Mouse (Mus musculus): ENCODE measurements around the gene Dnase1. TPM values are rescaled to one million over a fixed set of nuclear protein-coding genes. Genes with fewer than 3 reads are reported as not detected.
A peak's percentile ranks its signal among the peaks of the same experiment; 100 is the strongest.
"Not testable (repeated sequence)": the region's sequence is repeated elsewhere in the genome, so short reads cannot be mapped to it uniquely, and the experiment has no call there.

Dnase1 gene
- 1 to 10 TPM in 1 of 2 experiments, not detected in 1; 1.5 TPM for total RNA-seq (2021)
- long read RNA-seq, experiment 1 = 0 reads
- long read RNA-seq, experiment 2, partial matches to known transcripts = 0 of 1 reads
- long read RNA-seq, experiment 2, other reads (novel, unspliced or antisense) = 1 of 1 reads

DNA sequence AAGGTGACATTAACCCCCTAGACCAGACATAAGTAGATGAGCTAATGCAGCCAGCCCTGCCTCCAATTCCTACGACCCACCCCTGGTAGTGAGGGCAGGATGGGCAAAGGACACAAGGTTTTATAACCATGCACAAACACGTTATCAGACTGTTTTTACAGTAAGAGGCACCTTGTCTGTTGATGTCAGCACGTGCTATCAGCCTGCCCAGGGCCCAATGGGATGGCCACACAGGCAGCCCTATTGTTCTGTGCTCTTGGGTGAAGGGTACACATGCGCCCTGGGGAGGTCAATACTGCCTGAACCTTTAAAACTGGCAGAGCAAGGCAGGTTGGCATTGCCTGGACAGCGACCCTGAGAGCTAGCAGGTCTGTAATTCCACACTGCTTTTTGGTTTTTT lies at the start of gene Dnase1:
Gene Dnase1, plus strand, starts transcription at position 136 of the 400 bp plus-strand sequence.
- no peak for DNase-seq (ENCODE audit: low spot score in 2 of 2)

DNA sequence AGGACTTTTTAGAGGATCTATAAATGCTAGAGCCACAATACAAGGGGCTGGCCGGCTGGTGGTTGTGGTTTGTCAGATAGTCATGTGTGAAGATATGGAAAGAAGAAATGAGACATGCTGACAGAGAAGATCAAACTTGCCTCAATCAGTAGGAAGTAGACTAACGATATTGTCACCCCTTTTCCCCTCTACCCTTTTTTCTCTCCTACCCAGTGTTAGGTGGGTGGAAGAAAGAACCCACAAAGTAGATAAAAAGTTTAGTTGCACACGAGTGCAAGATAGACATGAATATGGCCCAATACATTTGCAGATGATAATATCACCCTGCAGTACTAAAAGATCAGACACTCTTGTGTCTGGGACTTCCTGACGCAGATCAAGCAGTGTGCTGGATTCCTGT lies 48.3 kb upstream of the Dnase1 start:
- DNase-seq (ENCODE audit: low spot score in 2 of 2) = no peak

DNA sequence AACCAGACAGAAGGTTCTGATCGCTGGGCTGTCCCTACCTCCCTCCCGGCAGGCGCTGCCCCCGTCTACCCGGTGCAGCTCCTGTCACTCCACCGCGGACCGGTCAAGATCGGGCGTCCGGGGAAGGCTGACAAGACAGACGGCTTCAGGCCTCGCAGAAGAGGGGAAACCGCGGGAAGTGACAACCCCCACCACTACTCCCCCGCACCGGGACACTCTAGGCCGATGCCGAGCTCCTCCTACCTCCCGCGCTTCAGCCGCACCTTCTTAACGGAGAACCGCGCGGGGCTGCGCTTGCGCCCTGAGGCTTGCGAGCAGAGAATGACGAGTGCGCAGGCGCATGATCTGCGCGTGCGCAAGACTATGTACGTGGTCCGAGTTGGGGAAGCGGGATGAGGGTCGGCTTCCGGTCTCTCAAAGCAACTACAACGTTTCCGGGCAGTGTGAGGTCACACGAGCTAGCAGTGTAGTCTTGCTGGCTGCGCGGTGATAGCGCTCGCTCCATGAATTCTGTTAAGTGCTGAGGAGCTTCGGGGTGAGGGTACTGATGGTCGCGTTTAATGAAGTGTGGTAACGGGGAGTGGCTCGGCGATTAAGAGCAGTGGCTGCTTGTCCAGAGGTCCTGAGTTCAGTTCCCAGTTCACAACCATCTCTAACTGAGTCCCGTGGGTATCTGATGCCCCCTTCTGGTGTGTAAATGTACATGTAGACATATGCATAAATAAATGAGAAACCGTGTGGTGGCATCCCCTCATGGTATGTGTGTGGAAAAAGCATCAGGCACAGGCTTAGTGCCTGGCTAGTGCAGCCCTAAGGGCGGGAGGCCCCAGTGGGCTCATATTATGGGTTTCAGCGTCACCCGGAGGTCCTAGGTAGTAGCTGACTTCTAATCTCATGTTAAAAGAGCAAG lies 33.0 kb upstream of the Dnase1 start, which contains the start of gene Slx4:
Gene Slx4, minus strand, starts transcription at position 282 of the 910 bp plus-strand sequence.
- peak; percentile 93 to 94 for DNase-seq (ENCODE audit: low spot score in 2 of 2)

DNA sequence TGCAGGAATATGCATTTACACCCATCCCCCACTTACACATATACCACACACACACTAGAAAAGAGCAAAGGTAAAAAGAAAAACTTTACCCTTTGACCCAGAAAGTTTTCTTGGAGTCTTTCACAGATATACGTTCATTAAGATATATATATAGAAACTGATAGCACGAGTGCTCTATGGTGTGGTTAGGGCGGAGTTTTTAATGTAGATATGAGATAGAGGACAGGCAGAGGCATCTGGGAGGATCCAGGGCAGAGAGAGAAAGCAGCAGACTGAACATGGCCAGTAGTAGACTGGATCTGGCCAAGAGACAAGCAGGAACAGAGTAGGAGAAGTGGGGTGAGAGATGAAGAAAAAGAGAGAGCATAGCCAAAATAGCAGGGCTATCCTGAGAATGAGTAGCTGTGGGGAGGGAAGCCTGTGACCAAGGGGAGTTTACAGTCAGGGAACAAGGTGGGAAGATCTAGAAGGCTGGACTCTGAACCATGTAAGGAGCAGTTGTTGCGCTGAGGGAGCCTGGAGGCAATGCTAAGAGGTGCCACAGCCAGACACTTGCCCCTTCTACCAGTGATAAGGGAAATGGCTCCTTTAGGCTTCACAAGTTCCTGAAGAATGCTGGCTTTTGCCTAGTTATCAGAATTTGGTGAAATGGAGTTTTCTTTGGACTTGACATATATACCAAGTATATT lies 23.7 kb upstream of the Dnase1 start:
- DNase-seq (ENCODE audit: low spot score in 2 of 2) = no peak

DNA sequence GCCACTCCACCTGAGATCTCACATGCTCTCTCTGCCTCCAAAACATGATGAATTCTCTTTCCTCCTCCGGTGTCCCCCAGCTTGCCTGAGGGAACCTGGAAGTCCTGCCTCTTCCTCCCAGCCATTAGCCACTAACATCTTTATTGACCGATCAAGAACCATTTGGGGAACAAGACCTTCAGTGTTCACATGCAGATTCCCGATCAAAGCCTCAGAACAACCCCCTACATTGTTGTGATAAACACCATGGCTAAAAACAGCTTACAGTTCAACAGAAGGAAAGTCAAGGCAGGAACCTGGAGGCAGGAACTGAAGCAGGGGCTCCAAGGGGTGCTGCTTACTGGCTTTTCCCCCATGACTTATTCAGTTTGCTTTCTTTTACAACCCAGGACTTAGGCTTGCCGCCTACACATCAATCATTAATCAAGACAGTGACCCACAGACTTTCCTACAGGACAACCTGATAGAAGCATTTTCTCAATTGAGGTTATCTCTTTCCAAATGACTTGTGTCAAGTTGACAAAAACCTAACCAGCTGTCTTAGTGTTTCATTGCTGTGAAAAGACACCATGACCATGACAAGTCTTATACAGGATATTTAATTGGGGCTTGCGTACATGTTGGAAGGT lies 22.6 kb upstream of the Dnase1 start:
- DNase-seq (ENCODE audit: low spot score in 2 of 2) = no peak

DNA sequence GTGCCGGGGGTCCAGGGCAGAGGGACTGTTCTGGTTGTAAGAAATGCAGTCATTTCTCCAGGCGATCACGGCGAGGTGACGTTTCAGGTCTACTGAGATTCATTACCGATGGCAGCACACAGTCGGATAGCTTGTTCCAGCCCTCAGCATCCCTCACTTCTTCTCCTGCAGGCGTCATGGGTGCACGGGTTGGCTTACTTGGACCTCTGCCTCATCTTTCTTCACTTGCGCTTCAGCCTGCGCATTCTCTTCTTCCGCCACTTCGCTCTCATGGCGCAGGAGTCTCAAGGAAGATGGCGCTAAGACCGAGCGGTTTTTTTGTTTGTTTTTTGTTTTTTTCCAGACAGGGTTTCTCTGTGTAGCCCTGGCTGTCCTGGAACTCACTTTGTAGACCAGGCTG lies 20.0 kb upstream of the Dnase1 start:
- DNase-seq (ENCODE audit: low spot score in 2 of 2) = not testable (repeated sequence)

DNA sequence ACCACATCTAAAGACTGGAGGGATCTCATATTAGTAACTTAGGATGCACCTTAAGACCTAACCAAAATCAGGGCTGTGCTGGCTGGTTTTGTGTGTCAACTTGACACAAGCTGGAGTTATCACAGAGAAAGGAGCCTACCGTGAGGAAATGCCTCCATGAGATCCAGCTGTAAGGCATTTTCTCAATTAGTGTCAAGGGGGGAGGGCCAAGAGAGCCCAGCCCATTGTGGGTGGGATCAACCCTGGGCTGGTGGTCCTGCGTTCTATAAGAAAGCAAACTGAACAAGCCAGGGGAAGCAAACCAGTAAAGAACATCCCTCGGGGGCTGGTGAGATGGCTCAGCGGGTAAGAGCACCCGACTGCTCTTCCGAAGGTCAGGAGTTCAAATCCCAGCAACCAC lies 19.3 kb upstream of the Dnase1 start:
- DNase-seq (ENCODE audit: low spot score in 2 of 2) = not testable (repeated sequence)

DNA sequence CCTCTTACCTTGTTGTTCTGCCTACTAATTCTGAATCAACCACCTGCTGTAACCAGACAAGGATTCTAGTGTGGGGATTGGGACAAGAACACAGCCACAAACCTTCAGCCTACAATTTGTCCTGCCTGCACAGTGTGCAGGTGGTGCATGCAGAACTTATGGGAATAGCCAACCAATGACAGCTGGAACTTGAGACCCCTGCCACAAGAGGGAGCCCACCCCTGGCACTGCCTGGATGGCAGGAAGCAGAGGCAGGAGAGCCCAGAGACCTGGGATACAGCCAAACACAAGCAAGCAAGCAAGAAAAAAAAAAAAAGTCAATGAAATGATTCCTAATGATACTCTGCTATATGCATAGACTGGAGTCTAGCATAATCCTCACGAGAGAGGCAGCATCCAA lies 15.5 kb upstream of the Dnase1 start:
- no peak for DNase-seq (ENCODE audit: low spot score in 2 of 2)

DNA sequence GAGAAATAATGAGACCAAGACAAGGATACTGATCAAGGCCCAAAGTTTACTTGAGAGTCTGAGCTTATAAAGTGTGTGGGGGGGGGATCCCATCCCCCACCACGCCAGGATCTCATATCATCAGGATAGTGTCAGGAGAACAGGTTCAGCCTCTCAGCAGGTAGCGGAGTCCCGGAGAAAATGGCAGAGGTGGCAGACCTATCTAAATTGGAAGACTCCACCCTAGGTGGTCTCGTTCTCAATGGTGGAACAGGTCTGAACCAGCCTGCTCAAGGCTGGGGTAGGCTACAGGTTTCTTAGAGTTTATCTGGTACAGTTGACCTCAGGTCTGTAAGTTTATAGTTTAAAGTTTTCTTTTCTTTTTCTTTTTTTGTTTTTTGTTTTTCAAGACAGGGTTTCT lies 14.0 kb upstream of the Dnase1 start:
- no peak for DNase-seq (ENCODE audit: low spot score in 2 of 2)

DNA sequence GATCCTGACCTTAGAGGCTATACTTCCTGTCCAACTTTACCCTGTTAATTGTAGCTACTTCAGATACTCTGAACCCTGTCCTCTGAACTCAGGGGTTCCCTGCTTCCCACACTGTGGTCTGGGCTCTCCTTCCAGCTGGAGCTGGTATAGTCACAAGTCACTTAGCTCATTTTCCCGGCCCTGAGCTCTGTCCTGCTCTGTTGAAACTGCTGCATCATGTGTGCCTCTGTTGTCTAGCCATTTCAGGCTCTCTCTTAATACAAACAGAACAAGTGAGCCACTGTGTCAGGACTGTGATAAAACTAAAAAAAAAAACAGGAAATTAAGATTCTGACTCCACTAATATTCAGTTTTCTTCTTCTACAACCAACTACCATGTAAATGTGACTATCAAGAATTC lies 10.1 kb upstream of the Dnase1 start:
- DNase-seq (ENCODE audit: low spot score in 2 of 2) = no peak

DNA sequence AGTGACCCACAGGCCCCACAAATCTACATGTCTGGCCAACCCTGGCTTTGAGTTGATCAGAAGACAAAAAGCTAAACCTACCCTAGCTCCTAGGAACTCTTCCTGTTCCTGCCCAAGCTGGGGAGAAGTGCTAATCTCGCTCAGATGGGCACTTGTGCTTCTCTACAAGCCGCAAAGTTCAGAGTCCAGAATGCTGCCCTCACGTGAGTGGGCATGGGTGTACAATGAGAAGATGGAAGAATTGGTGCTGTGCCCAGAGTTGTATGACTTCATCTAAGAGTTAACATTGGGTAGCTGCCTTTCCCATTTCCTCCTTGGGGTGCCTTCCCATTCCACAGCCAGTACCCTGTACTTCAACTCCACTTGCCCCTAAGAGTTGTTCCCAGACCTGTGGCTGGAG lies 9.5 kb upstream of the Dnase1 start:
- DNase-seq (ENCODE audit: low spot score in 2 of 2) = no peak

DNA sequence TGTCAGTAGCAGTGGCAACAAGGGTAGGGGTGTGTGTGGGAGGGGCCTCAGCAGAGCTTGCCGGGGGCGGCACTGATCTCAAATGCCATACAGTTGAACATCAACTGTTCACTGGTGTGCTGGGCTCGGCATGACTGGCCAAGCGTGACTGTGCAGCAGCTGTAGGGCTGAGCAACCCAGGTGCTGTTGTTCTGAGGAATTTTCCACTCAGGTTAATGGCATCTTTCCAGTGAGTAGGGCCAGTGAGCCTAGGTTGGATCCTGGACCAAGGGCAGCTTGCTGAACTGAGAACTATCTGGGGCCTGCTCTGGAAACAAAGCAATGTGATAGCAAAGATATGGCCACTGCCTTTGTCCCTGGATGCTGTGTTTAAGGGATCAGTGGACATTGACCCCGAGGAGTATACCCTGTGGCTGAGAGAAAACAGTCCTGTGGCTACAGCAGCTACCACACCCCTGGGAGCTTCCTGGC lies 7.3 kb upstream of the Dnase1 start:
- DNase-seq (ENCODE audit: low spot score in 2 of 2) = no peak

DNA sequence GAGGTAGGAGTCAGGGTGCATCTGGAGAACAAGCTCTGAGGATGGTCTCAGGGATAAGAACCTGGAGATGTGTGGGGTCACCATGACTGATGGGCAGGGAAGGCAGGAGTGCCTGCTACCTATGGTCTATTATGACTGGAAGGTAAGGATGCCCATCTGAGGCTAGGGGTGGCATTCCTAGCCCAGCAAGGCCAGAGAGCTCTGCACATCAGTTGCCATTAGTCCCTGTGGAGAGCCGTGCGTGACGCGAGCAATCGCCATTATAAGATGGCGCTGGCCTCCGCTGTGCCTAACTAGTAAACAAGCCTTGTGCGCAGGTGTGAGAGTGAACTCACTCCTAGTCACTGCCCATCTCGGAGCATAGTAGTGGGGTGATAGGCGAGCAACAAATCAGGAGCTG lies 6.2 kb upstream of the Dnase1 start:
- no peak for DNase-seq (ENCODE audit: low spot score in 2 of 2)

DNA sequence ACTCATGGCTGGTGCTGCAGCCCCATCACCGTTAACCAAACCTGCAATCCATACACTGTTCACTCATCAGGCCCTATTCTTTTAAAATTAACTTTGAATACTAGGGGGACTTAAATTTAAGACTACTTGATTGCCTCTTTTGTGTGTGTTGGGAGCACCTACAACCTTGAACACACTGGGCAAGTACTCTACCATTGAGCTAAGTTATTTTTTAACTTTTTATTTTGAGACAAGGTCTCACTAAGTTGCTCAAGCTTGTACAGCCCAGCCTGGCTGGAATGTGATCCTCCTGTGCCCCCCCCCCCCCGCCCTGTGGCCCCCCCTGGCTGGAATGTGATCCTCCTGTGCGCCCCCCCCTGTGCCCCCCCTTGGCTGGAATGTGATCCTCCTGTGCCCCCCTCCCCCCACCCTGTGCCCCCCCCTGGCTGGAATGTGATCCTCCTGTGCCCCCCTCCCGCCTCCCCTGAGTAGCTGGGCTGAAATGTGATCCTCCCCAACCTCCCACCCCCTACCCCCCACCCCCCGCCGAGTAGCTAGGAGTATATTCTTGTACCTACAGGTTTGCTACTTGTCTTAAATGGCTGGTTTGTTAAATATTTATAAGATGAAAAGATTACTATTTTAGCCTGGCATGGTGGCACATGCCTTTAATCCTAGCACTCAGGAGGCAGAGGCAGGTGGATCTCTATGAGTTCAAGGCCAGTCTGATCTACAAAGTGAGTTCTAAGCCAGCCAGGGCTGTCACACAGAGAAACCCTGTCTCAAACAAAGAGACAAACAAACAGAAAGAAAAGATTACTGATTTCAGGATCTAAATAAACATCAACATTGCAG lies 5.1 kb upstream of the Dnase1 start:
- DNase-seq (ENCODE audit: low spot score in 2 of 2) = no peak

DNA sequence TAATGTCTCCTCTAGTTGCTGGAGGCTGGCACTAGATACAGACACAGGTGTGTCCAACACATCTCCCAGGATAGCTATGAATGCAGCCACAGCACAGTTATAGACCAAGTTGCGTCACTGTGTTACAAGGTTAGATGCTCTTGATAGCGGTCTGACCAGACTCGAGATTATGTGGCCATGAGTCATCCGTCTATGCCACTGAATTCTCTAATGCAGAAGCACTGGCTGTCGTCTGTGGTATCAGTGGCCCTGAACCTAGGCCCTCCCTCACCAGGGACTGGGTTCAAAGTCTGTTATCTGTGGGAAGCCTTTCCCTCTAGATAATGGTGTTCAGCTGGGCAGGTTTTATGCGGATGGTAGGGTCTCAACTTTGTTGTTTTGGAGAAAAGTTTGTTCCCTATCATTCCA lies 4.4 kb upstream of the Dnase1 start:
- DNase-seq (ENCODE audit: low spot score in 2 of 2) = peak in 1 of 2 experiments; percentile 31

DNA sequence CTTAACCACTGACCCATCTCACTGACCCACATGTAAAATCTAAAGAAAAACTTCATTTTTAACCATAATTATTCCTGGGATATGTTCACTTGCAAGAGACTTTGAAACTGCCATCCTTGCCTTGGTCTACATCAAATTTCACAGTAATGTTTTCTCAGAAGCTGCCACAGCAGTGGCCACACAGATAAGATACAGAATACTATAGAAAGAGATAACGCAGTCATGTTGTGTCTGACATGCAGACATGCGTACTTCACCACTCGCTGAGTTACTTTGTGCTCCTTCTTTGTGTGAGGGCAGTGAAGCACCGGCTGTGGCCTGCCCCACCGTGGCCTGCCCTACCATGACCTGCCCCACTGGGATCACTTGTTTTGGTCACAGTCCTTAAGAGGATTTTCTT lies 2.8 kb upstream of the Dnase1 start:
- no peak for DNase-seq (ENCODE audit: low spot score in 2 of 2)

DNA sequence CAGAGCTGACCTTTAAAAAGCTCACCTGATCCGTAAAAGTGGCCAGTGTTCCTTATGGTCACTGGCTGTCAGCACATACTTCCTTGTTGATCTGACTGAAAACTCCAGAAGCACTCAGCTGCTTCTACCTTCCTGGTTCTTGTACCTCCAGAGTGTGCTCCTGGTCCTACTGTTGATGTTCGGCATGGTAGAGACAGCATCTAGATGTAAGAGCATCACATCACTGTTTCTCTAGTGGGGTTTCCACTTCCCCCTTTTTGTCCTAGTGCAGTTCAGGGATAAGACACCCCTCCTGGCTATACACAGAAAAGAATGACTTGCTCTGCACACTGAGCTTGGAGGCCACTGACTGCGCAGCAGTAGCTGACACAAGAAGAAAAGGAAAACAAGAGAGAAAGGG lies 2.3 kb upstream of the Dnase1 start:
- DNase-seq (ENCODE audit: low spot score in 2 of 2) = no peak

DNA sequence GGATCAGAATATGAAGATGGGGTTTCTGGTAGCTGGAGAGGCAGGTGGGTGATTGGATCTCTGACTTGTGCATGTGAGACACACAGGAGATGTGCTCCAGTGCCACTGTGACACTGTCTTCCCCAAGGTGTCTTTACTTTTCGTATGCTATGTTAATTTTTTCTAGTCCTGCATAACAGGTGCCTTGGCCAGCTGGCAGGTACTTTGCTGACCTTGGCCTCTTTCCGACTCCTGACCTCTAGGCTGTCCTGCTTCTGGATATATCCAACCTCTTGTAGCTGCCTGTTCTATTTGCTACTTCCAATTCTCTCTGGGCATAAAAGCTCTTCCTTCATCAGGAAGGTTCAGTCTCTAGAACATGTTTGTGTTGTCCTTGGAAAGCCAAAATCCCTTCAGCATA lies 1.2 kb upstream of the Dnase1 start:
- DNase-seq (ENCODE audit: low spot score in 2 of 2) = no peak

DNA sequence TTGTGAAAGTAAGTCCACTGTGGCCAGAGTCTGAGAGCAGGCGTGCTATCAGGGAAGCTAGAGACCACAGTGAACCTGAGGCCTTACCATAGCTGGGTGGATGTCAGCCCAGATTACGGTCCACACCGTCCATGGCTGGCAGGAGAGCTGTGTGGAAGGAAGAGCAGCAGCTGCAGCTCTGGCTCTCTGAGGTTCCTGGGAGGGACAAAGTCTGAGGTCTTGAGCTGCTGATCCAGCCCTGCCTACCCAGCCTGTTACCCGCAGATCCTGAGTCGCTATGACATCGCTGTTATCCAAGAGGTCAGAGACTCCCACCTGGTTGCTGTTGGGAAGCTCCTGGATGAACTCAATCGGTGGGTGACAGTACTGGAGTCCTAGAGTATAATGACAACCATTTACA lies 948 bp downstream of the Dnase1 start:
- DNase-seq (ENCODE audit: low spot score in 2 of 2) = no peak

DNA sequence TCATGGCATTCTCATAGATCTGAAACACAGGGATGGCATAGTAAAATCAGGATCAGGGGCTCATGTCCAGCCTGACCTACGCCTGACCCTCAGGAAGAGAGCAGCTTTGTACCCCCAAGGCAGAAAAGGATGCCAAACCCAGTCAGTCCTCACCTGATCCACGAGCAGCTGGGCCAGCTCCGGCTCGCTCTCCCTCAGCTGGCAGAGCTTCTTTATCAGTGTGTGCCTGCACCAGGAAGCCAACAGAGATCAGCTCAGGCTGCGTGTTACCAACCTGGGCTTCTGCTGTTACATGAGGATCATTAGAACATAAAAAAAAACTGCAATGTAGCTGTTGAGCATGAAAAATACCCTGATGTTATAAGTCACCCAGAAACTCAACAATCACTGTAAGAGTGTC lies 3.5 kb downstream of the Dnase1 start:
- DNase-seq (ENCODE audit: low spot score in 2 of 2) = no peak

DNA sequence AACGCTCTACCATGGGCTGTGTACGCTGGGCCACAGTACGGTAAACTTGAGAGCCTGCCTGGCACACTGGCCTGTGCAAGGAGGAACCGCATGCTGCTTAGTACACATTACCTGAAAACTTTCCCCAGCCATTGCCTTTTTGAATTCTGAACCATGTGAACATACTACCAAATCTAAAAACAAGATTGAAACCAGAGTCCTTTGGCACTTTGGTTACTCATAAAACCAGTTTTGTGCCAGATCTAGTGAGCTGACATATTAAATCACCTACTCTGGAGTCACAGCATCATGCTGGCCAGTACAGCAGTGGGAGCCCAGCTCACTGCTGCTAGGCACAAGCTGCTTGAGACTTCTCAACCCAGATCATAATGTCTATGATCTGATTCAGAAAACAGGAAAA lies 4.9 kb downstream of the Dnase1 start:
- no peak for DNase-seq (ENCODE audit: low spot score in 2 of 2)

Measured in adrenal gland, adult 18-20 months (tissue).